Mouse (Mus musculus): Measurements from ENCODE around the gene Gm19935. TPM values are rescaled to one million over a fixed set of nuclear protein-coding genes. Genes with fewer than 3 reads are reported as not detected.

The Gm19935 gene
- polyA plus RNA-seq, 1 experiment from 2014 or later: 3.0 TPM

DNA sequence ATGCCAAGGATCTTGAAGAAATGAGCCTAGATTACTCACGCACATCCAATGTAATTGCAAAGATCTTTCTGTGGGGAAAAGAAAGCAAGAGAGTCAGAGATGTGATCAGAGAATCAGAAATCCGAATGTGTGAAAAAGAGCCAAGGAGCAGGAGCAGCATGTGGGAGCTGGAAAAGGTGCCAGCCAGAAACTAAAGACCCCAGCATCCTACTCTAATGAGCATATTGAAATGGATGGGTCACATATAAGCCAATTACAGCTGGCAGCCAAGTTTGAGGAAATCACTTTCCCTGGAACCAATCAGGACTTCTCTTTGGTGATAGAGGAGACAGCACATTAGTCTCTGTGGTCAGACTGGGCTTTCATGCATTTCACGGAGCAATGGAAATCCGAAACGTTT, 47.4 kb downstream of the Gm19935 start:
- Histone ChIP-seq H3K9me3 (no peaks in the 10 kb centered on the region), H3K27me3 (no peaks in the 10 kb centered on the region), H3K36me3 (no peaks in the 10 kb centered on the region), H3K4me2 (no peak overlapping the region), H3K4me1 (replicated peaks) (no peaks in the 10 kb centered on the region), H3K9ac (no peak overlapping the region), H3K4me3 (no peak overlapping the region), H3K27ac (no peak overlapping the region)
- no peak for ATAC-seq (ENCODE audit: low FRiP score)
- WGBS: 75% methylated on average over 5 of the region's 5 CpGs

Small RNA genes lying within 50 kb of the gene (microRNA-seq; reads per million reads assigned to microRNA genes)
- gene Gm44382: not detected

Other genes starting within 250 kb of the Gm19935 start
- 76.4 and 89.0 TPM in 2 replicates for gene Chd9, start 11.0 kb upstream of the Gm19935 start, polyA plus RNA-seq (2015; fragmentation: Nextera tagmentation; extraction: Ambion mirVana)